Mouse (Mus musculus) embryo, embryonic 10.5 days (tissue): Measurements from ENCODE around the gene Nkiras1.

Experiments
- DNase-seq: peaks from one replicate; pipeline ENCODE4 v3.0.0-alpha.2; 2015; ENCODE audit warnings: low spot score

Nkiras1 gene

DNA sequence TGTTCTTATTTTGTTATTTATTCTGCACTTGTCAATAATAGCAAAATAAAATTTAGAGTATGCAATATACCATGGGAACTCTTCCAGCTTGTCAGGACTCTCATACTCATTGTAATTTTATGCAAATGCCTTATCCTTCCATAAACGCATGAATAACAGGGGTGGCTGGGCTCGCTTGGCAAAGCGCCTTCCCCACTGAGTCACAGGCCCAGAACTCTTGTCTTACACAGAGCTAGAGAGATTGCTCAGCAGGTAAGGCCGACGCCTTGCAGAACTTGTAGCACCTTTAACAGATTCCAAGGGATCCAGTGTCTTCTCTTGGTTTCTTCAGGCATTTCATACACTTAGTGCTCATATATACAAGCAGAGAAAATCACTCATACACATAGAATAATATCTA is 9.4 kb downstream of the Nkiras1 start:
- no peak for DNase-seq

DNA sequence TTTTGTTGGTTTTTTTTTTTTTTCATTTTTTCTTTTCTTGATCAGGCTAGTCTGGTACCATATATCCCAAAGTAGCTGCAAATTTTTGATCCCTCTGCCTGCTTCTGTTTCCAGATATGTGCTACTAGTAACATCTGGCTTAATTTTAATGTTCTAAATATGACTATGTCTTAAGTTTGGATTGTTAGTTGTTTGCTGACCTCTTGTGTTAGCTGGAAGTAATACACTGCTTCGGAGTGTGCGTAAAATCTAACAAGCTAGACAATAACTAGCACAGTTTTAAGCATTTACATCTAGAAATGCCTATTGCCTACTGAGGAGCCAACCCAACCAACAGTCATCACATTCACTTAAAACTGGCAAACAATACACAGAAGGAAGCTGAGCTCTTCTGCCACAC is 13.6 kb downstream of the Nkiras1 start:
- DNase-seq = peak; percentile 23

DNA sequence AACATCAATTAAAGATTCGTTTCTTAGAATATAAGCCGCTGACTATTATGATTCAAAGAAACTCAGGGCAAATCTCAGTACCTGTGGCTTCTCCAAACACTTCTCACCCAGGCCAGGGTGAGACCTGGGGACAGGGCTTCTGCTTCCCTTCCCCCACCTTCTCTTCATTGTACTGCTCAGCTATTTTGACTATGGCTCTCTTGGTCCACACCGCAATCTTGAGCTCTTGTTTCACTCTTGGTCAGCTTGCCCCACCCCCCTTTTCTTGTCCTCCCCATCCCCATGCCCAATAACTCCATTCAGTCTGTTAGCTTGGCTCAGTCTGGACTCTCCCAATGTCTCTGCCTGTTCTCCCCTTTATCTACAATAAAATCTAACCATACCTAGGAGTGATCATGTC is 14.5 kb downstream of the Nkiras1 start:
- no peak for DNase-seq

DNA sequence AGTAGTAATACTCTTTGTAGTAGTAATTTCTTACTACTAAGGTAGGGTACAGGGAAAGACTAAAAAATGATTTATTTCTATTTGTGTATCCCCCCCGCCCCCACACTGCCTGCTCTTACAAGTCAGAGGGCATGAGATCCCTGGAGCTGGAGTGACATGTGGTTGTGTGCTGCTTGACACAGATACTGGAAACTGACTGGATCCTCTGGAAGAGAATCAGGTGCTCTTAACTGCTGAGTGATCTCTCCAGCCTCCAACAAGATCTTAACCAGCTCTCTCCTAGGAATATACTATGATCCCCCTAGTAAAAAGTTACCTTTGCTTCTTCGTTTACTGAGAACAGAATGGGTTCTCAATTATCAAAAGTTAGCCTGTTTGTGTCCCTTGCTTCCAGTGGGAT is 15.5 kb downstream of the Nkiras1 start:
- no peak for DNase-seq

DNA sequence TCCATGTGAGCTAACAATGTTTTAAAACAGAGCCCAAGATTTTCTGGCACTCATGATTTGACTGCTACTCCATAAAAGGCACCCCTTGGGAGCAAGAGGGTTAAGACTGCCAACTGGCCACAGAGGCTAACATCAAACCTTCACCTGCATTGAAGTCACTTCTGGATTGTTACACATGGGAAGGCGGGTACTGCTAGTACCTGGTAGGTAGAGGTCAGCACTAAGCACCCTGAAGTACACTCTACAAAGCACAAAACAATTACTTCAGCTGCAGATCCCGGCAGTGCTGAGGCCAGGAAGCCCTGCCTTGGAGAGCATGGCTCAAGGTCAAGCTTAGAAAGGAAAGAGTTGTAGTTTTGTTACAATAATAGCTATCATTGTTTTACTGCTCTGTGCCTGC is 16.5 kb downstream of the Nkiras1 start:
- no peak for DNase-seq

DNA sequence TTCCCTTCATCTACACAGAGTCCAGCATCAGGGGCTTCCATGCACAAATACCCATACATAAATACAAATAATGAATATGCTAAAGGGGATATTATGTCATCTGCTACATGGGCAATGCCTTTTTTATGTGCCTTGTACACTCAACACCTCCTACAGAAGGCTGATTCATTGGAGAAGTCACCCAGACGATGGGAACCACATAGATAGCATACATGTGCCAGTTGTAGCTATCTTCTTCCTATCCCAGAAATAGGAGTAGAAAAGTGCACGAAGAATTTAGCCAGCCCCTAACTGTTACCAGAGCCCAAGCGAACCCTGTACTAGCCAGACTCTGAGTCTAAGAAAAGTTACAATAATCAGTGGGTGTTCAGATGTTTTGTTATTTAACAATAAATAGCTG is 21.2 kb downstream of the Nkiras1 start:
- DNase-seq = no peak

DNA sequence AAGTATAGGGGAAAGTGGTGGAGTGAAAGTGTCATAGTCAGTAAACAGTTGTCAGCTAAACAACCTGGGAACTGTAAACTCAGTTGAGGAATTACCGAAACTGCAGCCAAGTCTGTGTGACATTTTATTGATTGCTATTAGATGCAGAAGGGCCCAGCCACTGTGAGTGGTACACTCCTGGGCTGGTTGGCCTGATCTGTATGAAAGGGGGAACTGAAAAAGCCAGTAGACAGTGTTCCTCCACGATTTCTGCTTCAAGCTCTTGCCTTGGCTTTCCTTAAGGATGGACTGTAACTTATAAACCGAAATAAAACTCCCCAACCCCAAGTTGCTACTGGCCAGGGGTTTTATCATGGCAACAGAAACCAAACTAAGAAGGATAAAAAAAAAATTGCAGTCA is 21.6 kb downstream of the Nkiras1 start:
- no peak for DNase-seq

DNA sequence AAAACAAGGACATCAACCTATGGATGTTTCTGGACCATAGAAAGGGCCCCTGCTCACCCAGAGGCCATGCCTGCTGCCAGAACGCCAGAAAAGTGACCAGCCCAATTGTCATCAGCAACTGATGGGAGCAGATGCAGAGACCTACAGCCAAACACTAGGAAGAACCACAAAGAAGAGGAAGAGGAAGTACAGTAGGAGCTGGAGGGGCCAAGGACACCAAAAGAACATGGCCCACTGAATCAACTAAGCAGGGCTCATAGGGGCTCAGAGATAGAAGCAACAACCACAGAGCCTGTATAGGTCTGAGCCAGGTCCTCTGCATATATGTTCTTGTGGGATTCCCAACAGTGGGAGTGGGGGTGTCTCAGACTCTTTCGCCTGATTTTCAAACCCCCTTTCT is 26.5 kb downstream of the Nkiras1 start:
- no peak for DNase-seq

DNA sequence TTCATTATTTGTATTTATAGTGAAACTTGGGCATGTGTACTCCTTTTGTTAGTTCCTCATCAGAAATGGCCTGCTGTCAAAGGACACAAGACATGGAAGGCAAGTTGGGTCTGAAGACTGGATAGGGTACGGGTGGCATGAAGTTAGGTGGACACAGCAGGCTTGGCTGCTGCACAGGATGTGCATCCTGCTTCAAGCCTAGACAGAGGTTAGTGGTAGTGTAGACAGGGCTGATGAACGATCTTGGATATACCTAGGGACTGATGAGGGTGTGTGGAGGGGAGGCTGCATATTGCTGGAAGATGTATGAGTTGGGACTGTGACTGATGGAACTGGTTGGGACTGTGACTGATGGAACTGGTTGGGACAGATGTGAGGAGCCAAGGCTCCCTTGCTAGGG is 27.9 kb downstream of the Nkiras1 start:
- DNase-seq = no peak

DNA sequence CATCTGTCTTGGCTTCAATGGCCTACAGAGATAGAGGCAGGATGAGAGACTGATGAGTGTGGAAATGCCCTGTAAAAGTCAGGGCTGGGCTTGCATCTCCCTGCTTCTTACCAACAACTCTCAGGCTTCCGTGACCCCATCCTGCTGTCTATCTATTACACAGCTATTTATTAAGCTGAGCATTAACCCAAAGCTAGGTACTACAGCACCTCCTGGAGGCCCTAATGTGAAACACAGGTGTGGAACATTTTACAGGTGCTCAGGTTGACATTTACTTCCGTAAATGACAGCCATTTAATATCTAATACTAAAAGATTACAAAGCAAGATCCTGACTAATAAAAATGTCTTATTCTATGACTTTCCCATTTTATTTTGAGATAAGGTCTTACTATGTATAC is 29.7 kb downstream of the Nkiras1 start:
- DNase-seq = no peak

DNA sequence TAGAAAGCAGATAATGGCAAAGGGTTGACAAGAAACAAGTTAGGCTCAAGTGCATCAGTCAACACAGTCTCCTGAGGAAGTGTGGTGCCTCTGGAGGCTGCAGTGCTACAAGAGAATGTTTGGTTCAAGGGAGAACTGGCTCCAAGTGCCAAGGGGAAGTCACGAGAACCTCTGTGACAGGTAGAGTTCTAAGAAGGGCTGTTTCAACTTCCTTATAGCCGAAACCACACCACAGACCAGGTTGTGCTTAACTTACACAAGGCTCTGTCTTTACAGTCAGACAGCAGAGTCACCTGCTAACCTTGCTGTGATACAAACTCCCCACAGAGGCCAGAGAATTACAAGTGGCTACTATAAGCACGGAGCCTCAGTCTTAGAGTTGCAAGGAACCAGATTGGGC is 30.7 kb downstream of the Nkiras1 start:
- DNase-seq = no peak

DNA sequence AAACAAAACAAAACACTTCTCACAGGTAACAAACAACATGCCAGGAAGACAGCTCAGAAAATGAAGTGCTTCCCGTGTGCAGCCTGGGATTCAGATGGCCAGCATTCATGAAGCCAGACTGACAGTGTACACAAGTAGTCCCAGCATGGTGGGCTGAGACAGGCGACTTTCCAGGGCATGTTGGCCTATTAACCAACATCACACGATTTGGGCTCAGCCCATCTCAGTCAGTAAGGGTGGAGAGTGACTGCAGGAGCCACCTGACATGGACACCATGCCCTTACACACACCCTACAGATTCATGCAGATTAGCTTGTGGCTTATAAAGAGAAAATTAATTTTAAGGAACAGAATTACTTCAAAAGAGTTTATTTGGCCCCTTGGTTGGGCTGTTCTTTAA is 31.8 kb downstream of the Nkiras1 start:
- DNase-seq = no peak

DNA sequence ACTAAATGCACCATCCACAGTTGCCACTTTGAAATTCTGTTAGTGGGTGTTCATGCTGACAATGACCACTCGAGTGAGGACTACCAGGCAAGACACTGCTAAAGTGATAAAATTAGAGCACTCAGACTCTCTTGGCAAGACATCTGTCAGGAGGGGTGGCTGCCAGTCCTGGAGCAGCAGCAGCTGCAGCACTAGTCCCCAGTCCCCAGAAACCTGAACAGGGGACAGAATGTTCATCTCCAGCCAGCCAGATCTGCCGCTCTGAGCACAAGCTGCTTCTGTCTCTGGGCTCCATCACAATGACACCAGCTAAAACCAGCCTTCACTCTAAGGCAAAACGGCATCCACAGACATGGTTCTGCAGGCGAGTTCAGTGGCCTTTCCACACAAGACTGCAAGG is 32.3 kb downstream of the Nkiras1 start:
- DNase-seq = no peak

DNA sequence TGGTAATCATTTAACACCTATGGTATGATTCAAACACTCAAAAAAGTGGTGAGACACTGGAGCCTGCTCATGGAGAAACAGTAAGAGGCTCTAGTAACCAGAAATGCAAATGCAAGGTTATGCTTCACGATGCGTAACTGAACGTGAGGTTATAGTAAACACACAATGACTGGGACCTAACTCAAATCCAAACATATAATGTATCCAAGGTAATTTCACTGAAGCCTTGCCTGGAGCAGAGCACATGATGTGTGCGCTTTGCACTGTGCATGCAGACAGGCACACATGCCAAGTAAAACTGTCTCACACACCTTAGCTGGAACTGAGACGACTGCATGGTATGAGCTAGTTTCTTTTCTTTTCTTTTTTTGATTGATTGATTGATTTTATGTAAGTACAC is 33.2 kb downstream of the Nkiras1 start:
- DNase-seq = no peak

DNA sequence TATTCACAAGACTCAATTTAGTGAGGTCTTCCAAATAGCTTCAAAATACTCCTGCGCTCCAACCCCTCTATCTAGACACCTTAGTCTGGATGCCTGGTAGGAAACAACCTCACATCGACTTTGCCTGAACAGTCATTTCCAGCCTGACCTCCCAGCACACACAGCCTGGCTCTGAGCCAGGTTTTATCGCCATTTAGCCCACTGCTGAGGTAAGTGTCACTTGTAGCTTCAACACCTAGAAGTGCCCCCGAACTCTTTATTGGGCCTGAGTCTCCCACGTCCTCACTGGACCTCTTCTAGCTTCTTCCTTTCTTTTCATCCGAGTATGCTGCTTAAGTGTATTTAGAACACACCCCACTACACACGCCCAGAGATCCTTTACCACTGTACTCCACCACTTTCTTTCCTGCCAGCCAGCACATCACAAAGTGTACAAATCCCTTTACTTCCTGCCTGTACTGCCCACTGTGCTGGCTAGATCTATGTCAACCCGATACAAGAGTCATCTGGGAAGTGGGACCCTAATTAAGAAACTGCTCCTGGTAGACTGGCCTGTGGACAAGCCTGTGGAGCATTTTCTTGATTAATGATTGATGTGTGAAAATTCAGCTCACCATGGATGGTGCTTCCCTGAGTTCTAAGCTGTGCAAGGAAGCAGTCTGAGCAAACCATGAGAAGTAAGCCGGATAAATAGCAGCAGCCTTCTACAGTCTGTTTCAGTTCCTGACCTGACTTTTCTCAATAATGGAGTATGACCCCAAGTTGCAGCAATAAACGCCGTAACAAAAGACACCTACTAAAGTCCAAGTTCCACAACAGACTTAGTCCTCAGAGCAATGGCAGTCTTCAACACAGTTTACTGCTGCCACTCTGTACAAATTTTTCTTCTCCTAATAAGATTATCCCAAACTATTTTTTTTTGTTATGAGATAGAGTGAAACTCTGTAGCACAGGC is 46.8 kb downstream of the Nkiras1 start:
- no peak for DNase-seq

DNA sequence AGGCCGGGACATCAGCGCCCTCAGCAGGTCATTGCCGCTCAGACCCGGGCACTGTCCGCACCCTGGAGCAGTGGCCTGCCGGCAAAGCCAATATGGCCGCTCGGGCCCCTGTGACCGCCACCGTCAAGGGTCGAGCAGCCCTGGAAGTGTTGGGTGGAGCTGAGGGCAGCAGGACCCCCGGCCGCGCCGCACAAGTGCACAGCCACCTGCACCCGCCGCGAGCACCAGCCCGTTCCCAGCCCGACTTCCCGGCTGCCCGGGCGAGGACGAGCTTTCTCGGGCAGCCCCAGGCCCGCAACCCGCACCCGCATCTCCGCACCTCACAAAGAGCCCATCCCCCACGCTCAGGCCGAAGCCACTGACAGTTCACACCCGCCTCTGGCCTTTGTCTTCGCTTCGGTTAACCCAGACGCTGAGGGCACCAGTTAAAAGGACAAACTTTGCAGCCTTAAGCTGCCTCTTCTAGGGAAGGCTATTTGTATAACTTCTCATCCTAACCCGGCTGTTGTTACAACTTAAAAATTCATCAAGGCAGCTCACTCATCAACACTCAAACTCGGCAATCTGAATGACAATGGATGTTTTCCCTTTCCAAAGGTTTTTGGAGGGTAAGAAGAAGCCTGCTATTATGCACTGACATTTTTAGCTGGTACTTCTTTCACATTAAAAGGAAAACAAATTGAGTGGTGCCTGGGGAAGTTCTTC is 56.2 kb downstream of the Nkiras1 start:
- DNase-seq = peak; percentile 74

DNA sequence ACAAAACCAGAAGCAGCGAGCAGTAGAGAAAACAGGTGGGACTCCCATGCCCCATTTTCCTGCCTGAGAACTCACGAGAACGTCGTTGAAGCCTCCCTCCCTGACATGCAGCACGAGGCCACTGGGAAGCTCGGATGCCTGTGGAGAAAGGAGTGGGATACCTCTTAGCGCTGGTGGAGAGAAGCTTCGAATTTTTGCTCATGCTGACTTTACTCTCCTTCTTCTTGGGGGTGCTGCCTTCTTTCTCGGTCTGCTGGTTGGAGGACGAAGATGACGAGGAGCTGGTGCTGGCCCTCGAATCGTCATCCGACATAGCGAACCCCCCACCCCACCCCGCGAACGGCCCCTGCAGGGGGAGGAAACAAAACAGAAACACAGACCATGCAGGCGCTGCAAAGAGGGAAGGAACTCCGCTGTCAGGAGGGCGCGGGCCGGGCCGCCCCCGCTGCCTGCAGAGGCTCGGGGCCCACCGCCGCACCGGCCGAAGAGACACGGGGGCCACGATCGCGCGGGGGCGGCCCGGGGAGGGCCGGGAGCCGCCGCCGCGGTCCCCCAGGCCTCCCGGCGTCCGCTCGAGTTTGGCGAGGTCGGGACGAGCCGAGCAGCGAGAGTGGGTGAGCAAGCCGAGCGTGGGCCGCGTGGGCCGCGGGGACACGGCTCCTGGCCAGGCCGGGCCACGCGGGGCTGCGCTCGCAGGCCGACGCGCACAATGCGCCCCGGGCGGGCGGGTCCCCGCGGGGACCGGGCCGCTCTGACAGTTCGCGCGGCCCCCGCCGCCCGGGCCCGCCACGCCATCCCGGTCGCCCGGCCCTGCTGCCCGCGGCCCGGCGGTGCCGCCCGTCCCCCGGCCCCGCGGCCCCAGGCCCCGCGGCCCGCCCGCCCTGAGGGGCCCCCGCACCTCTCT is 60.1 kb downstream of the Nkiras1 start:
- peak; percentile 59 for DNase-seq

DNA sequence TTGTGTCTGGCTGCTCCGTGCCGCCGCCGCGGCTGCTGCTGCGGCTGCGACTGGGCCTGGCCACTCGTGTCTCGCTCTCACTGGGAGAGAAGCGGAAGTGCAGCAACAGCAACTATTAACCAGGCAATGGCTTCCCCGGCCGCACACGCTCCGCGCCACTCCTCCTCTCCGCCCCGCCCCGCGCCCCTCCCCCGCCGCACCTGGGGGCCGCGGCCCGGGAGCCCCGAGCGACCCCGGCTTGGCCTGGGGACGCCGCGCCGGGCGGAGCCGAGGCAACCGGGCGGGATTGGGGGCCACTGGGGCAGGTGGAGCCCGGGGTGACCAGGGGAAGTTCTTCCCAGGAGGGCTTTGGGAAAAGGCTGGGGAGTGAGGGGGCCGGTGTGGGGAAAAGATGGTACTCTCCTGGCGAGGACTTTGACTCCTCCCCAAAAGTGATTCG is 60.8 kb downstream of the Nkiras1 start, which contains the start of gene Ube2e1:
Ube2e1 (minus strand) TSS at position 167 of the 439 bp plus-strand sequence.
- DNase-seq = peak; percentile 76
